Mouse (Mus musculus) intestine, postnatal 0 days (tissue): Measurements from ENCODE around the gene Znrf2. TPM values are rescaled to one million over a fixed set of nuclear protein-coding genes. Genes with fewer than 3 reads are reported as not detected.
"Not testable (repeated sequence)": the region's sequence is repeated elsewhere in the genome, so short reads cannot be mapped to it uniquely, and the experiment has no call there.

Experiments
- ATAC-seq: fragments of 200-750 bp; cut with Nextera tagmentation; 2 replicates; pipeline ENCODE4 v1.8.0; 2017; ENCODE audit warnings: mild to moderate bottlenecking, moderate TSS enrichment, moderate library complexity
- H3K27ac ChIP-seq: fragments of 300-500 bp; sonication (generic); 2 replicates; pipeline ENCODE4 v1.5.1; 2014; ENCODE audit warnings: mild to moderate bottlenecking, low read depth, low read length, moderate library complexity
- H3K27me3 ChIP-seq: fragments of 300-500 bp; sonication (generic); replicated peaks from 2 replicates; pipeline ENCODE4 v1.6.1; 2014; ENCODE audit warnings: low read length, mixed read lengths; ENCODE audit not compliant: control insufficient read depth, insufficient read depth
- H3K36me3 ChIP-seq: fragments of 300-500 bp; sonication (generic); 2 replicates; pipeline ENCODE4 v1.6.1; 2014; ENCODE audit warnings: mild to moderate bottlenecking, moderate library complexity; ENCODE audit not compliant: control insufficient read depth, insufficient read depth
- H3K4me1 ChIP-seq: fragments of 300-500 bp; sonication (generic); replicated peaks from 2 replicates; pipeline ENCODE4 v1.6.1; 2014; ENCODE audit warnings: antibody characterized with exemption, low read length, mixed read lengths; ENCODE audit not compliant: control insufficient read depth, insufficient read depth
- H3K4me2 ChIP-seq: fragments of 300-500 bp; sonication (generic); replicated peaks from 2 replicates; pipeline ENCODE4 v1.6.1; 2014; ENCODE audit warnings: low read depth, mild to moderate bottlenecking, moderate library complexity
- H3K4me3 ChIP-seq: fragments of 300-500 bp; sonication (generic); 2 replicates; pipeline ENCODE4 v1.5.1; 2014; ENCODE audit warnings: low read depth, low read length
- H3K9ac ChIP-seq: fragments of 300-500 bp; sonication (generic); 2 replicates; pipeline ENCODE4 v1.6.1; 2014; ENCODE audit warnings: mild to moderate bottlenecking, low read depth, low read length
- H3K9me3 ChIP-seq: fragments of 300-500 bp; sonication (generic); 2 replicates; pipeline ENCODE4 v1.6.1; 2016; ENCODE audit warnings: mixed run types; ENCODE audit not compliant: control insufficient read depth
- CTCF ChIP-seq: sonication (generic); IDR thresholded peaks from 2 replicates; pipeline ENCODE4 v1.5.1; 2016; ENCODE audit warnings: low read depth, mild to moderate bottlenecking, control low read depth, antibody characterized with exemption, moderate library complexity
- WGBS: fragments of 180-500 bp; shearing (Covaris S2); extraction: QIAGEN DNeasy Blood & Tissue Kit; methylation state at CpG from one replicate; pipeline ENCODE4 v1.1.7; 2014; 5-methylcytosine and 5-hydroxymethylcytosine counted together
- polyA plus RNA-seq: library from polyadenylated mRNA; unstranded; fragments of >200 nt; fragmentation: Nextera tagmentation; extraction: Ambion mirVana; gene quantifications from 2 replicates; pipeline ENCODE4 v1.2.1, GENCODE M21; 2015

Gene Znrf2
- polyA plus RNA-seq, 1 experiment from 2014 or later, result 7.8 TPM

- 32% methylated on average over 4 of the region's 4 CpGs for WGBS
- peak; percentile 70 for ATAC-seq
- Histone ChIP-seq H3K27ac (no peak overlapping the region), H3K27me3 (no peaks in the 10 kb centered on the region), H3K9ac (no peak overlapping the region), H3K4me3 (no peak overlapping the region), H3K9me3 (no peaks in the 10 kb centered on the region), H3K4me2 (no peak overlapping the region), H3K36me3 (no peaks in the 10 kb centered on the region), H3K4me1 (peaks cover 9% of the 10 kb centered on the region)
- no peak for TF ChIP-seq CTCF
Observed at GRCm38 (mm10) chr6:54851778-54852177, 35.1 kb downstream of the Znrf2 start.

- no peak for TF ChIP-seq CTCF
- WGBS, result 23% methylated on average over 3 of the region's 3 CpGs
Observed at GRCm38 (mm10) chr6:54852669-54853068, 36.0 kb downstream of the Znrf2 start.

DNA sequence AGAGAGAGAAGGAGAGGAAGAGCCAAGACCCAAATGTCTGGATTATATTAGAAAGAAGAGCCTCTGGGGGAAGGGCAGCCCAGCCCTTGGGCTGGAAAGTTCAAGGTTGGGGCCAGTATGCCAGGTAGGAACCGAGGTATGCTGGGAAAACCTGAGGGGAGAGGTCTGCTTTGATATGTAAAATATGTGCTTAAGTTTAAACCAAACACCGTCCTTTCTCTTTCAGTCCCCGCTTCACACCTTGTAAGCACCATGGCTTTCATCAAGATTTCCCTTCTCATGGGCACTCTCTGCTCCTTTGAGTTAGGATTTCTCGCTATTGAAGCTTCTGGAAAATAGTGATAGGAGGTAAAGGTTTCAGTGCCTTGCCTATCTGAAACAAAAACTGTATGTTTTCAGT is 38.1 kb downstream of the Znrf2 start:
- H3K4me2 ChIP-seq, result no peak overlapping the region
- no peaks in the 10 kb centered on the region for H3K36me3 ChIP-seq
- H3K9me3 ChIP-seq, result no peaks in the 10 kb centered on the region
- no peak for TF ChIP-seq CTCF
- H3K9ac ChIP-seq, result no peak overlapping the region
- no peak overlapping the region for H3K4me3 ChIP-seq
- WGBS, result 45% methylated on average over 4 of the region's 4 CpGs
- no peak for ATAC-seq
- peaks cover 9% of the 10 kb centered on the region for H3K4me1 ChIP-seq
- H3K27ac ChIP-seq, result peak overlapping the region; percentile 65; the same call in 1 of the 2 replicates
- H3K27me3 ChIP-seq, result no peaks in the 10 kb centered on the region

More at GRCm38 (mm10) chr6:54852669-54853068, 36.0 kb downstream of the Znrf2 start:
- Histone ChIP-seq H3K9ac (no peak overlapping the region), H3K36me3 (no peaks in the 10 kb centered on the region), H3K4me3 (no peak overlapping the region), H3K27me3 (no peaks in the 10 kb centered on the region), H3K4me2 (no peak overlapping the region), H3K9me3 (no peaks in the 10 kb centered on the region), H3K4me1 (peaks cover 9% of the 10 kb centered on the region), H3K27ac (no peak overlapping the region)
- ATAC-seq, result no peak

GRCm38 (mm10) chr6:54855801-54856583 is 39.3 kb downstream of the Znrf2 start:
- peaks cover 9% of the 10 kb centered on the region for H3K4me1 ChIP-seq
- peak; percentile 63 for ATAC-seq
- H3K4me3 ChIP-seq, result no peak overlapping the region
- no peaks in the 10 kb centered on the region for H3K9me3 ChIP-seq
- H3K36me3 ChIP-seq, result no peaks in the 10 kb centered on the region
- H3K27me3 ChIP-seq, result no peaks in the 10 kb centered on the region
- H3K4me2 ChIP-seq, result no peak overlapping the region; the same call in 1 of the 2 replicates
- H3K27ac ChIP-seq, result no peak overlapping the region
- WGBS, result 39% methylated on average over 4 of the region's 4 CpGs
- TF ChIP-seq CTCF, result no peak
- no peak overlapping the region for H3K9ac ChIP-seq

- ATAC-seq, H3K9ac ChIP-seq, H3K4me2 ChIP-seq, H3K4me1 ChIP-seq, H3K36me3 ChIP-seq, H3K4me3 ChIP-seq, H3K27ac ChIP-seq, H3K27me3 ChIP-seq, H3K9me3 ChIP-seq: not testable (repeated sequence)
- 85% methylated on average over 5 of the region's 5 CpGs for WGBS
Observed at GRCm38 (mm10) chr6:54859159-54859558, 42.4 kb downstream of the Znrf2 start.

GRCm38 (mm10) chr6:54860180-54860579 is 43.5 kb downstream of the Znrf2 start:
- no peaks in the 10 kb centered on the region for H3K36me3 ChIP-seq
- H3K4me3 ChIP-seq, result no peak overlapping the region
- no peak overlapping the region for H3K9ac ChIP-seq
- H3K9me3 ChIP-seq, result no peaks in the 10 kb centered on the region
- H3K4me2 ChIP-seq, result no peak overlapping the region
- no peaks in the 10 kb centered on the region for H3K4me1 ChIP-seq
- no peak overlapping the region for H3K27ac ChIP-seq
- ATAC-seq, result no peak
- no peak for TF ChIP-seq CTCF
- H3K27me3 ChIP-seq, result no peaks in the 10 kb centered on the region
